Mouse (Mus musculus) erythroblast, embryonic 14.5 days (primary cell): ENCODE data around the gene Tbc1d20.

Experiments
- GATA1 ChIP-seq: IDR thresholded peaks from 2 replicates; pipeline ENCODE4 v1.6.1; 2012; ENCODE audit warnings: low read length, inconsistent platforms, mixed read lengths
- TAL1 ChIP-seq: IDR thresholded peaks from 3 replicates; pipeline ENCODE4 v1.6.1; 2012; ENCODE audit warnings: low read length, inconsistent platforms, mixed read lengths

GRCm38 (mm10) chr2:152338319-152338718 lies 44.7 kb downstream of the Tbc1d20 start:
- no peak for TF ChIP-seq GATA1
- no peak for TF ChIP-seq TAL1
